Mouse (Mus musculus): ENCODE results near the gene Man2a2.

GRCm38 (mm10) chr7:80404101-80404894 lies 33.1 kb upstream of the Man2a2 start:
- TF ChIP-seq CTCF (IDR thresholded peaks at IDR 0.05; ENCODE audit: borderline replicate concordance, extremely low read depth, insufficient read depth, insufficient read length): no peak
- no peak for TF ChIP-seq POLR2A (IDR thresholded peaks at IDR 0.05; ENCODE audit: borderline replicate concordance, extremely low read depth, insufficient read depth, insufficient read length, poor library complexity, severe bottlenecking)

All from brain, embryonic 14.5 days (tissue).